Mouse (Mus musculus) cerebellum, adult 9-11 months (tissue): ENCODE measurements around the gene Zfp558.
"Not testable (repeated sequence)": the region's sequence is repeated elsewhere in the genome, so short reads cannot be mapped to it uniquely, and the experiment has no call there.

Source experiments
- DNase-seq: peaks from one replicate; pipeline ENCODE4 v3.0.0; 2022

The Zfp558 gene

DNA sequence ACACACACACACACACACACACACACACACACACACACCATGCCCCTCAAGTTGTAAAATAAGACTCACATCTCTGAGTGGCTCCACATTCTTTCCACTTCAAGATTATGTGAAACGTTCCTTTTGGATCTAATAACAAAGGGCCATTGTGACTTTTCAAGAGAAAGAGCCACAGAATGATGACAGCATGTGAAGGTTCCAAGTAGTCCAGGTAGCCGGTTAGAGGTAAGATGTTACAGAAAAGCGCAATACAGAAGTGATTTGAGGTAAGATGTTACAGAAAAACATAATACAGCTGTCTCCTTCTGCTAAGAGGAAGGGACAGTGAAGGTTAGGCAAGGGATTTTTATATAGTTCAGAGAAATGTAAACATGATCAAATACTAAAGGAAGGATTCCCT is at the start of gene Zfp558, which contains the start of gene Mbd3l1:
Zfp558 (minus strand) TSS at position 101 of the 400 bp plus-strand sequence.
Mbd3l1 (plus strand) TSS at position 192 of the 400 bp plus-strand sequence.
- DNase-seq, result no peak

DNA sequence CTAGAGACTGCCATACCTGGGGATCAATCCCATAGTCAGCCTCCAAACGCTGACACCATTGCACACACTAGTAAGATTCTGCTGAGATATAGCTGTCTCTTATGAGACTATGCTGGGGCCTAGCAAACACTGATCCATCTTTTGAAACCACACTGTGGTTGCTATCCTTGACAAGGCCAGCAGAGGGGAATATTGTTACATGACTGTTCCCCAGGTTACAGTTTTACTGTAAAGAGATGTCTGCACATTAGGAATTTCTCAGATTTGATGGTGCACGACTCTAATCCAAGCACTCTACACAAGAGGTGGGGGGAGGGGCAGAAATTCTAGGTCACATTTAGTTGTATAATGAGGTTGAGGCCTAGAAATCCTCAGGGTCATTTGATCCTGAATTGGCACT is 30.0 kb upstream of the Zfp558 start:
- no peak for DNase-seq

DNA sequence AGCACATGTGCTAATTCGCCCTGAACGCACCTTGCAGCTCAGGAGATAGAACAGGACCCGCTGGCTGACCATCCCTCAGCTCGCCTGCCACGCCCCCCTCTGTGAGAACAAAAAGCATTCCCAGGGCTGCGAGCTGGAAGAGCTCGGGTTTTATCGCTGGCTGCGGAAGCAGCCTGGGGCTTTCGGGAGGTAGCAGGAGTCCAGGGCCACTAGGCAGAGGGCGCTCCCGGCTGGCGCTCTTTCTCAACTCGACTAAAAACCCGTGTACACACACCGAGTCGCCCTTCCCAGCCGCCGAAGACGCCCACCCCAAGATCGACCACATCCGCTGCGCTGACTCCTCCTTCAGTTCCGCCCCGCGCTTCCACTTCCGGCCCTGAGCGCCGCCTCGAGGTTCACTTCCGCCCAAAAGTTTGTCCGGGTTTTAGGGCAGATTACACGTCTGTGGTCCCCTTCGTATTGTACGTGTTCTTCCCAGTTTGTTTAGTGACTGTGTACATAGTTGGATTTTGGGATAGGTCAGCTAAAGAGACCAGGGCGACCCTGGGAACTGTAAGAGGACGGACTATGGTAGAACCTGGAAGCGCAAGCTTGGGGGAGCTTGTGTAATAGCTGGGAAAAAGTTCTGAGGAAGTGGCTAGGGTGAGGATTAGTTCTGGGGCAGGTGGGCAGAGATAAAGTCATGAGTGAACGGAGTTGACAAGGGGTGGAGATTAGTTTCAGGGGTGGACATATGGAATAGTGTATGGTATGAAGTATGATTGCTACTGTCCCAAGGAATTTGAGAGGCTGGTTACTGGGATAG is 4.5 kb downstream of the Zfp558 start:
- DNase-seq, result peak; percentile 35

DNA sequence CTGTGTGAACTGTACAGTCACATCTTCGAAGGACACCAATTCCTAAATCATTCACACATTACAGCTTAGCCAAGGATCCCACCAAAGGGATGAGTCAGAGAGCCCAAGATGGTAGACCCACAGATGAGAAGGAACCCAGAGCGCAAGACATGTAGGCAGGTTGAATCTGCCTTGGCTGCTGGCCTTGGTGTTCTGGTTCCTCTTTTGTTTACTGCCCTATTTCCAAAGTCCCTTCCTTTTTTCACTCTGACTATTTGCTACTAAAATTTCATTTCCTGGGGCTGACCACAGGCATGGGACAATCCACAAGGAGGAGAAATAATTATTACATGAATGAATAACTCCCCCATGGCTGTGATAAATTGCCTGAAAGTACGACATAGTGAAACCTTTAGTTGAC is 10.1 kb downstream of the Zfp558 start:
- DNase-seq, result no peak

DNA sequence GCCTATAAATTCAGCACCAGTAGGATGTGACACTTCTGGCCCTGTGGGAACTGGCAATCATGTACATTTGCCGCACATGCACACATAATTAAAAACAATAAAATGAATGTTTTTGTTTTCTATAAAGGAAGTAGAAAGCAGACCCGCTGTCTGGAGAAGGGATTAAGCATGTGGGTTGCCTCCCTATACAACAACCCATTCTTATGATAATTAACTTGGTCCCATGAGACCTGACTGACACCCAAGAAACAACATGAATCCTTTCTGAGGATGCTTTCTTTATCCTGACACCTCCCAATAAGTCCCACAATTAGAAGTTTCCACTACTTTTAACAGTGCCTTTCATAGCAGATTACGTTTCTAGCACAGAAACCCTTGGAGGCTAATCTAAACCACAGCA is 10.7 kb downstream of the Zfp558 start:
- DNase-seq, result no peak

DNA sequence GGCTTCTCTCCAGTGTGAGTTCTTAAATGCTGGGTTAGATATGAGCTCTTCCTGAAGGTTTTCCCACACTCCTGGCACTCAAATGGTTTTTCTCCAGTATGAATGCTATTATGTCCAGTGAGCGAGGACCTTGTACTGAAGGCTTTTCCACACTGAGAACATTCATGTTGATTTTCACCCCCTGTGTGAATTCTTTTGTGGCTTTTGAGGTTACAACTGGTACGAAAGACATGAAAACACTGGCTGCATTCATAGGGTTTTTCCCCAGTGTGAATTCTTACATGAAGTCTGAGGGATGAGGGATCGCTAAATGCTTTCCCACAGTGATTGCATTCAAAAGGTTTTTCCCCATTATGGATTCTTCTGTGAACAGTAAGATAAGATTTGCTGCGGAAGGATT is 21.5 kb downstream of the Zfp558 start:
- DNase-seq, result no peak

DNA sequence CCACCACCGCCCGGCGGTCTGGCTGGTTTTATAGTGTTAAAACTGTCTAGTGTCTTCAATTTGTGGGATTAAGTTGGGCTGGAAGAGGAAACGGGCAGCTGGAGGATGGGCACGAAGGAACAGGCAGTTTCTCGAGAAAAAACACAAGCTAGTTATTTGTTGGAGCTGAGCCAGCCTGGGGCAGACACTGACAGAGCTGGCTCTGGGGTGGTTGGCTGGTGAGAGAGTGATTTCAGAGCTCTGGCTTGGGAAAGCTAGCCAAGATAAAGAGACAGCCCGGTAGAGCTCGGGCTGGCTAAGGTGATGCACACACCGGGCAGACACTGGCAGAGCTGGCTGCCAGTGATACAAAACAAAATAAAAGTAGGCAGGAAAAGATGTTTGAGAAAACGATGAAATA is 46.4 kb downstream of the Zfp558 start:
- peak; percentile 1 for DNase-seq

DNA sequence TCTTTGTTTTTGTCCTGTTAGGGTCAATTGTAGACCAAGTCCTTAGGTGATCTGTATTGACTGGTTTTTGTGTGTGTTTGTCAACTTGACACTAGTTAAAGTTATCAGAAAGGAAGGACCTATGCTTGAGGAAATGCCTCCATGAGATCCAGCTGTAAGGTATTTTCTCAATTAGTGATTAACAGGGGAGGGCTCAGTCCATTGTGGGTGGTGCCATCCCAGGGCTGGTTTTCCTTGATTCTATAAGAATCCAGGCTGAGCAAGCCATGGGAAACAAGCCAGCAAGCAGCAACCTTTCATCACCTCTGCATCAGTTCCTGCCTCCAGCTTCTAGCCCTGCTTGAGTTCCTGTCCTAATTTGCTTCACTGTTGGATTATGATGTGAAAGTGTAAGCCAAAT is 47.7 kb downstream of the Zfp558 start, which contains the start of gene Mbd3l2:
Mbd3l2 (plus strand) TSS at position 301 of the 400 bp plus-strand sequence.
- DNase-seq, result no peak

DNA sequence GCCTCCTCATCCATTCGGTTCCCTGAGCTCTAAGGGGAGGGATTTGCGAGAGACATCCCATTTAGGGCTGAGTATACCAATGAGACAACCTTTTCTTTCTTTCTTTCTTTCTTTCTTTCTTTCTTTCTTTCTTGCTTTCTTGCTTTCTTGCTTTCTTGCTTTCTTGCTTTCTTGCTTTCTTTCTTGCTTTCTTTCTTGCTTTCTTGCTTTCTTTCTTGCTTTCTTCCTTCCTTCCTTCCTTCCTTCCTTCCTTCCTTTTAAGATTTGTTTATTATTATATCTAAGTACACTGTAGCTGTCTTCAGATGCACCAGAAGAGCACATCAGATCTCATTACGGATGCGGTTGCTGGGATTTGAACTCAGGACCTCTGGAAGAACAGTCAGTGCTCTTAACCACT is 65.7 kb downstream of the Zfp558 start:
- DNase-seq, result not testable (repeated sequence)
